Mouse (Mus musculus) right cerebral cortex, postnatal 4 days (tissue): Measurements from ENCODE around the gene Ankrd1.

Experiments used
- DNase-seq: peaks from one replicate; pipeline ENCODE4 v3.0.0-alpha.2; 2022

Gene Ankrd1

DNA sequence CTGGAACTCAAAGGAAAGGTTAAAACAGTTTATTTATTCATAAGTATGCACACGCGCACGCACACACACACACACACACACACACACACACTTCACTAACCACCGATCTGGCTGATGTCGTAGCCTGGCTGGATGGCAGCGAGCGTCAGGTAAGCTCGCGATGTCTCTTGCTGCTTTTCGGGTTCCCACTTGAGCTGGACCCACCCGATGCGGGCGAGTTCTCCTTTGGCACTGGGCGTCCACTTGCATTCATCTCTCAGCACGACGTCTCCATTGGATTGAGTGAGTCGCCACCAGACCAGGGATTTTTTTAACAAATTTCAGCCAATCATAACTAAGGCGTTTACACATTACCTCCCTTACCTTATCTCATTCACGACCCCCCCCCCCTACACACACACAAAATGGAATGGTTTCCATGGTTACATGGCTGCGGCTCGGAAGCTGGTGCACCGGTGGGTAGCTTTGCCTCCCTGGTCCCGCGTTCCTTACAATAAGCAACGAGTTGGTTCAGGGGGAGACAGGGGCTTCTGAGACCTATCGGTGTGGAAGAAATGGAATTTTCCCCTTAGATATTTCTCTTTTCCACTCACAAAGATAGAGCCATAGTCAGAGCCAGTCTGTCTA, 10.5 kb downstream of the Ankrd1 start:
- DNase-seq, result no peak

DNA sequence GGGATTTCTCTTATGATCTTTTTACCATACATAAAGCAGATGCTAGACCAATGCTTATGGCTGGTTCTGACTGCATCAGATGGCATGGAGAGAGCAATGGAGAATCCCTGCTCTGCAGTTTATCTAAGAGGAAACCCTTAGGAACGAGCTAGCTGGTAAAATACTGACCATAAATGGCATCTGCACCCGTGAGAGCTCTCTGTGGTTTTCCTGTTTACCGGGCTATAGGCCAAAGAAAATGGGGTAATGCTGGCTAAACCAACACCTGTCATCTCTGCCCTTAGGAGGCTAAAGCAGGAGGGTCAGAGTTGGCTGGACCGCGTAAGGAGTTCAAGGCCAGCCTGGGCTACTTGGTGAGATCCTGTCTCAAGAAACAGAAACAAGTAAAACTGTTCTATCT, 16.0 kb downstream of the Ankrd1 start:
- DNase-seq, result no peak

DNA sequence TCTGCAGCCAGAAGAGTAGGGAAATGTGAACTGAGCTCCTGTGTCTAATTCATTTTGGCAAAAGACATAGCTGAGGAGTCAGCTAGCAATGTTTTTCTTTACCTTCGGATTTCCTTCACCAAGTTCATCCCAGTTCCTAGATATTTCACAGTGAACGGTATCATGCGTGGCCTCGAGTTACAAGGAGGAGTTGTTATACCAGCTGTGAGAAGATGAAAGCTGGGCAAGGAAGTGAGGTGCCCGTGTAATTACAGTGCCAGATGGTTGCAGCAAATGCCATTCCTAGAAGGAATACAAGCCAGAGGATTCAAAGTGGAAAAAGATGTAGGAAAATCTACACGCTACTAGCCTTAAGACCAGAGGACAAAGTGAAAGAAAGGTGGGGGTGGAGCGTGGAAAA, 21.0 kb downstream of the Ankrd1 start:
- no peak for DNase-seq

DNA sequence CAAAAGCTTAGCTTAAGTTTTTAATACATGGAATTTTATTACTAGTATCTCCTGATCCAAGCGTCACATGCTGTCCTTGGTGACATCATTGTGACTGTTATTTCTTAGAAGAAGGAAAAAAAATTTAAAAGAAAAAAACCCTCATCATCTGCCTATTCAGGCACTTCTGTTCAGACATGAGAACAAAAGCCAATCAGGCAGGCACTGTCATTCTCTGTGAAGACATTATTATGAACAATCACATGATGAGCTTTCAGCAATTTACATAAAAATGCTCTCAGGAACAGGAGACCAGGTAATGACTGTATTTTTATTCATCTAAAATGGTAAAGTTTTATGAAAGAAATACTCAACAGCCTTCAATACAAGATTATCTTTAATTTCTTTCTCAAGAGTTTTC, 21.6 kb downstream of the Ankrd1 start:
- no peak for DNase-seq

DNA sequence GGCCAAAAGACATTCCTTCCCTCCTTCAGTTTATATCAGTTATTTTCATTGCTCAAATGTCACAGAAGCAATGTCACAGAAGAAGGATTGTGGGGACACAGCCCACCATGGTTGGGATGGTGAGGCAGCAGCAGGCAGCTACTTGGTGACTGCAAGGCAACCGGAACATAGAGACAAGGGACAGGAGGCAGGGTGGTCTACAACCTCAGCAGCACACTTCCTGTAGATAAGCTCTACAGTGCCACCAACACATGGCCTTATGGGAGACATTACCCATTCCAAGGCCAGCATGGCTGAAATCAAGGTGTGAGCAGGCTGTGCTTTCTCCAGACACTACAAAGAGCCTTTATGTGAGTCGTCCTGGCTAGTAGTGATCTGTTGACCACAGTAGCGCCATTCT, 22.7 kb downstream of the Ankrd1 start:
- no peak for DNase-seq

DNA sequence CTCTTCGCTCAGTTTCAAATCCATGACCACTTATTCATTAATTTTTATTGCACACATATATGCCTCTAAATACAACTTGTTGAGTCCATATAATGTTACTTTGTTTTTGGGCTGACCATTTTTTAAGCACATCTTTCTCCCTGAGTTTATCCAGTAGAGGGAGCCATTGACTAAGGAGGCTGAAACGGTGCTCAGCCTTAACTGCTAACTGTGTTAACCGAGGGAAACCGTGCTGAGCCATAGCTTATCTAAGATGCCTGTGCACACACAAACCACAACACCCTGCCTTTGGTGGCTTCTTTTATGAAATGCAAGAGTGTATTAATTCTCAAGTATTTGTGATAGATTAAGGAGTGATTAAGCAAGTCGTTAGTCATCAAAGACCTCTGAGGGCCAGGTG, 29.1 kb downstream of the Ankrd1 start:
- no peak for DNase-seq

DNA sequence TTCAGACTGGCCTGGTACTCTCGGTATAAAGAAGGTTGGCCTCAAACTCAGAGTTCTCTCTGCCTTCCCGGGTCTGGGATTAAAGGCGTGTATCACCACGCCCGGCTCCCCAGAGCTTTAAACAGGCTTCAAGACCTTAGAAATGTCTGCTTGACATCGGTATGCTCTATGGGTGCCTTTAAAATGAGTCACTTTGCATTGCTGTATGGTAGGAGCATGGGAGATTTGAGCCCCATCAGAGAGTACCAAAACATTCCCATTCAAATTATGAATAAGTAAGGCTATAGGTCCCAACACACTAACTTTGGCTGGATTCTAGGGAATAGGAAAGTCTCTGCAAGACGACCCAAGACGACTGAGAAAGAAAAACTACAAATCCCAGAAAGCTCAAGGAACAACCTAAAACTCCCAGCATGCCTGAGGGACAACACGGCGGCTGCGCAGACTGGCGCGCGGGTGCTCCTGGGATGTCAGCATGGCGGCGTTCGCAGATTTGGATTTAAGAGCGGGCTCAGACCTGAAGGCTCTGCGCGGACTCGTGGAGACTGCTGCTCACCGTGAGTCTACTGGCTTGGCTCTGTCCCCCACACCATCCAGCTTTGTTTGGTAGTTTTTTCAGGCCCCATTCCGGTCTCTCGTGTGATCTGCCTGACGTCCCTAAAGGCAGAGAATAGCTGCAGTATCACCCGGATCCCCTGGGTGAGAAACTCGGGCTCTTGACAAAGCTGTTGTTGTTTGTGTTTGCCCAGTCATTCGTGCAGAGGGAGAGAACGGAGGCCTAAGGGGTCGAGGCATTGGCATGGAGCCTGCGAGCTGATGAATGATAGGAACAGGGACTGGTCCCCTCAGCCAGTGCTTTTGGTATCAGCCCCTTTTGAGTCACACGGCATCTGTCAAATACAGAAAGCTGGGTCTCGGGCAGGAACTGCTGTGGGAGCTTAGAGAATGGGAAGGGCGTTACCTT, 36.4 kb downstream of the Ankrd1 start, which contains the start of gene Rpp30:
Rpp30 (plus strand) TSS at position 455 of the 964 bp plus-strand sequence.
- DNase-seq, result peak; percentile 84

DNA sequence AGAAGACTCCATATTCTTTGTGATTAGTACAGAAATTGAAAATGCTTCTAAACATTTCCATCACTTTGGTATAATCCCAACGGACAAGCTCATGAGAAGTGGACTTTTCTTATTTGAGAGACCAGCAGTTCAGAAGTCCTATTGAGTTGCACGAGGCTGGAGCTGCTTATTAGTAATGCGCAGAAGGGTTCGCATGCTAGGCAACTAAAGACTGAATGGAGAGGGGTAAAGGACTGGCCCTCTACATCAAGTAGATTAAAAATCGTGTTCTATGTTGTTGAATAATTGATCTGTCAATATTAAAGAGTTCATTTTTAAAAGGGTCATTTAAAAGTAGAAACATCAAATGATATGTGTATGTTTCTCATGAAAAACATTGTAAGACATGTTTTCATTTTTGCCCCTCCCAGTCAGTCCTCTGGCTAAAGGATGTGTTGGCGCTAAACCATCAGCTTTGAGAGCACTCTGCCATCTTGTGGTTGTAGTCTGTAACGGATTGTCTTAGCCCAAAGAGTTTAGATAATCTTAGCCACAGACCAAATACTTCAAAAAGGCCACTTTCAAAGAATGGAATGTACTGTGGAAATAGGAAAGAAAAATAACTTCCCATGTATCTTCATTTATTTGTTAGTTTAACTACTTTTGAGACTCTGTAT, 37.2 kb downstream of the Ankrd1 start:
- no peak for DNase-seq

DNA sequence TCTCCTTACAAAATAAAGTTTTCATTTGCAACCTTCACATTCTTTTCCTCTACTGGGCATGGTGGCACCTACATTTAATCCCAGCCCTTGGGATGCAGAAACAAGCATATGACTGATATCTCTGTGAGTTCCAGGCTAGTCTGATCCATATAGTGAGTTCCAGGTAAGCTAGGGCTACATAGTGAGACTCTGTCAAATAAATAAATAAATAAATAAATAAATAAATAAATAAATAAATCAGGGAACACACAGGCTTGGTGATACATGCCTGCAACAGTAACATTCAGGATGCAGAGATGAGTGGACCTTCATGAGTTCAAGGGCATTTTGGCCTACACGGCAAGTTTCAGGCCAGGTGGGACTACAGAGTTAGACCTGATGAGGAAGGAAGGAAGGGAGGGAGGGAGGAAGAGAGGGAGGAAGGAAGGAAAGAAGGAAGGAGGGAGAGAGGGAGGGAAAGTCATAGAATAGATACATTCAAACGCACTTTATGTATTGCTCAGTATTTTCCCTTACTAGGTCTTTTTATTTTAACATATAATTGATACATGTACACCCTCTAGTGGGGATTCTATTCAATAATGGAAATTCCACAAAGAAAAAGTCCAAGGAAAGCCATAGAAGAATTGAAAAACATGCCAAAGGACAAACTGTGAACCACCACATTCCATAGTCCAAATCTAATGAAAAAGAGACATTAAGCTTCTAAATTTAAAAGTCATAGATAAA, 56.9 kb downstream of the Ankrd1 start:
- no peak for DNase-seq
